Mouse (Mus musculus) stomach, postnatal 0 days (tissue): ENCODE measurements at regions not wholly inside any gene's neighbourhood (a gene's known extent, or its start where the extent isn't known, plus 50 kb on each side); places are given as distances from the start of the nearest gene placed in this dataset.

Experiments
- ATAC-seq: fragments of 200-750 bp; cut with Nextera tagmentation; 2 replicates; pipeline ENCODE4 v1.8.0; 2017; ENCODE audit not compliant: low FRiP score, low TSS enrichment
- DNase-seq: peaks from one replicate; pipeline ENCODE4 v3.0.0-alpha.2; 2016; ENCODE audit warnings: low spot score
- H3K27ac ChIP-seq: fragments of 300-500 bp; sonication (generic); replicated peaks from 2 replicates; pipeline ENCODE4 v1.5.1; 2014; ENCODE audit warnings: mild to moderate bottlenecking, control low read depth
- H3K27me3 ChIP-seq: fragments of 300-500 bp; sonication (generic); 2 replicates; pipeline ENCODE4 v1.6.1; 2014; ENCODE audit warnings: low read length; ENCODE audit not compliant: control insufficient read depth, insufficient read depth
- H3K36me3 ChIP-seq: fragments of 300-500 bp; sonication (generic); 2 replicates; pipeline ENCODE4 v1.6.1; 2014; ENCODE audit warnings: low read length, mixed read lengths; ENCODE audit not compliant: control insufficient read depth, insufficient read depth
- H3K4me1 ChIP-seq: fragments of 300-500 bp; sonication (generic); replicated peaks from 2 replicates; pipeline ENCODE4 v1.6.1; 2014; ENCODE audit warnings: antibody characterized with exemption; ENCODE audit not compliant: control insufficient read depth, insufficient read depth
- H3K4me2 ChIP-seq: fragments of 300-500 bp; sonication (generic); replicated peaks from 2 replicates; pipeline ENCODE4 v1.6.1; 2014; ENCODE audit warnings: low read depth, mild to moderate bottlenecking, control low read depth, moderate library complexity
- H3K4me3 ChIP-seq: fragments of 300-500 bp; sonication (generic); 2 replicates; pipeline ENCODE4 v1.5.1; 2014; ENCODE audit warnings: low read depth, low read length, control low read depth
- H3K9ac ChIP-seq: fragments of 300-500 bp; sonication (generic); 2 replicates; pipeline ENCODE4 v1.6.1; 2014; ENCODE audit warnings: mild to moderate bottlenecking, low read length, control low read depth, mixed read lengths
- H3K9me3 ChIP-seq: fragments of 300-500 bp; sonication (generic); 2 replicates; pipeline ENCODE4 v1.6.1; 2016; ENCODE audit warnings: low read length; ENCODE audit not compliant: control insufficient read depth
- CTCF ChIP-seq: IDR thresholded peaks from 2 replicates; pipeline ENCODE4 v1.5.1; 2016; ENCODE audit warnings: antibody characterized with exemption, low read depth, mild to moderate bottlenecking, moderate library complexity
- EP300 ChIP-seq: optimal IDR thresholded peaks from 2 replicates; pipeline ENCODE3; 2016; ENCODE audit warnings: antibody characterized with exemption
- WGBS: fragments of 180-500 bp; shearing (Covaris S2); extraction: QIAGEN DNeasy Blood & Tissue Kit; methylation state at CpG from one replicate; pipeline ENCODE4 v1.1.7; 2014; 5-methylcytosine and 5-hydroxymethylcytosine counted together

DNA sequence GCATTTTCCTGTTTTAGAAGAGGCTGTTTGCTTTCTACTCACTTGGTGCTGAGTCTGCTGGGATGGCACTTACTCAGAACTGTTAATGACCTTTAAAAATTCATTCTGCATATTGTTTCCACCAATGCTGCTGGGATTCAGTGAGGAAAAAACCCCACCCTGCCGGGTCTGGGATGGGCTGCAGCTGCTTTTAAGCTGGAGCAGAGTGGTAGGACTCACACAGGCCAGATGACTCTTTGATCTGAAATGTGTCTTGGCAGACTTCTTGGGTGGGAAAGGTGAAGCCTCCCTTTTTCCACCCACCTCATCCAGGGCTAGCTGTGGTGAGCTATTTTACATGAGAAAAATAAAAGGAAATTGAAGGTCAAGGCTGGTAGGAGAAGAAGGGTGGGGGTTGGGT, 56.4 kb upstream of the Ddhd1 start:
- no peak overlapping the region for H3K27ac ChIP-seq
- ATAC-seq (no peak), DNase-seq (peak; percentile 13)
- H3K4me1 ChIP-seq, result no peaks in the 10 kb centered on the region
- TF ChIP-seq EP300 (no peak), CTCF (no peak)
- no peaks in the 10 kb centered on the region for H3K27me3 ChIP-seq
- H3K36me3 ChIP-seq, result no peaks in the 10 kb centered on the region
- 20% methylated on average over 1 of the region's 1 CpGs for WGBS
- H3K9me3 ChIP-seq, result no peaks in the 10 kb centered on the region
- H3K4me3 ChIP-seq, result no peak overlapping the region
- no peak overlapping the region for H3K9ac ChIP-seq
- no peak overlapping the region for H3K4me2 ChIP-seq

DNA sequence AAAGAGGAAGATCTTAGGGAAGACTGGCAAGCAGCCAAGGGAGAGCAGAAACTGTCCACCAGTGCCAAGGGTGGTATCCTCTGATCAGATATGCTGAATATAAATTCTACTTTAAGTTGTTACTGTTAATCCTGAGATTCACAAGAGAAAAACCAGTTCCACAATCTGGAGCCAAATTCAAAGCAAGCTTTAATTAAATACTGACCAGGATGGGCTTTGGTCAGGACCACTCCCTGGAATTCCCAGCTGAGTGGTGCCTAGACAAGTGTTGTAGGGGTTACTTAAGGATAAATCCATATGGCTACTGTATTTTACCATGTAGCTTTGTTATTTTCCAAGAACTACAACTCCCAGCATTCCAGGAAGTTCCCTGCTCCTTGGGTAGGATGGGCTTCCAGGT, 56.8 kb upstream of the Ddhd1 start:
- no peak overlapping the region for H3K4me3 ChIP-seq
- no peak overlapping the region for H3K27ac ChIP-seq
- TF ChIP-seq EP300, result no peak
- no peak for TF ChIP-seq CTCF
- DNase-seq, result no peak
- no peak overlapping the region for H3K4me2 ChIP-seq
- H3K9ac ChIP-seq, result no peak overlapping the region
- no peak for ATAC-seq
- no peaks in the 10 kb centered on the region for H3K36me3 ChIP-seq
- no peaks in the 10 kb centered on the region for H3K27me3 ChIP-seq
- H3K9me3 ChIP-seq, result no peaks in the 10 kb centered on the region
- H3K4me1 ChIP-seq, result no peaks in the 10 kb centered on the region

DNA sequence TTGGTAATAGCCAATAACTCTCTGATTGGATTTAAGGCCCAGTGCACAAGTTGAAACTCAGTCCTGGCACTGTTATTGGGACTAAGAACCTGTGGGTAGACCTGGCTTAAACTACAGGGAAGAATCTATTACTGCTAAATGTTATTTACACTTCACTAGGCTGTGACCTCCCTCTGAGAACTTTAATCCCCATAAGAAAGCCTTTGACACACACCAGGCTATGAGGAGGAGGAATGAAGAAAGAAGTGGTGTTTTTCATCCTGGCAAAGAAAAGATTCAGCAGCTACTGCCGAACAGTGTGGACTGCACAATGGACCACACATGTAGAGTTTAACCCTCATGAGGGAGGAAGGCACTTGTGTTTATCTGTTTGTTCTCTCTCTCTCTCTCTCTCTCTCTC, 58.2 kb upstream of the Ddhd1 start:
- Histone ChIP-seq H3K4me2 (no peak overlapping the region), H3K9me3 (no peaks in the 10 kb centered on the region), H3K4me1 (no peaks in the 10 kb centered on the region), H3K36me3 (no peaks in the 10 kb centered on the region), H3K27me3 (no peaks in the 10 kb centered on the region), H3K9ac (no peak overlapping the region), H3K4me3 (no peak overlapping the region), H3K27ac (no peak overlapping the region)
- DNase-seq (no peak), ATAC-seq (no peak)
- TF ChIP-seq CTCF, result no peak
- no peak for TF ChIP-seq EP300
- WGBS, result 10% methylated on average over 1 of the region's 1 CpGs

DNA sequence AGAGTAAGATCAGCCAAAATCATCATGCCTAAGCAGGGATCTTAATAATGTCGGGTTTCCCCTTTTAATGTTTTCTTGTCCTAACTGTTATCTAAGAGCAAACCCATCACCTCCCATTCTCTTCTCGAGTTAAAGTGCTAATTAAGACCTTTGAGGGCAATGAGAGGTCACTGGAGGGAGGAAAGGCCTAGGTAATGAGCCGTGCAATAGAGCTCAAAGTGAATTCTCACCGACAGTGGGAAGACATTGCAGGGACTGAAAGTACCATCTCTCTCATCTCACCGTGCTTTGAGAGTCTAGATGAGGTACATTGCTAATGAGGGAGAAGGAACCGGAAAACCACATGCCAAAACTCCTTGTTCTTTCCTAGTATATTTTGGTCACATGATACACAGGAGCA, 64.9 kb upstream of the Ddhd1 start:
- H3K9me3 ChIP-seq, result no peaks in the 10 kb centered on the region
- TF ChIP-seq EP300 (no peak), CTCF (no peak)
- 52% methylated on average over 6 of the region's 6 CpGs for WGBS
- H3K27ac ChIP-seq, result no peak overlapping the region
- no peak overlapping the region for H3K4me2 ChIP-seq
- H3K4me3 ChIP-seq, result no peak overlapping the region
- DNase-seq (no peak), ATAC-seq (no peak)
- no peaks in the 10 kb centered on the region for H3K27me3 ChIP-seq
- H3K4me1 ChIP-seq, result no peaks in the 10 kb centered on the region
- no peaks in the 10 kb centered on the region for H3K36me3 ChIP-seq
- no peak overlapping the region for H3K9ac ChIP-seq

DNA sequence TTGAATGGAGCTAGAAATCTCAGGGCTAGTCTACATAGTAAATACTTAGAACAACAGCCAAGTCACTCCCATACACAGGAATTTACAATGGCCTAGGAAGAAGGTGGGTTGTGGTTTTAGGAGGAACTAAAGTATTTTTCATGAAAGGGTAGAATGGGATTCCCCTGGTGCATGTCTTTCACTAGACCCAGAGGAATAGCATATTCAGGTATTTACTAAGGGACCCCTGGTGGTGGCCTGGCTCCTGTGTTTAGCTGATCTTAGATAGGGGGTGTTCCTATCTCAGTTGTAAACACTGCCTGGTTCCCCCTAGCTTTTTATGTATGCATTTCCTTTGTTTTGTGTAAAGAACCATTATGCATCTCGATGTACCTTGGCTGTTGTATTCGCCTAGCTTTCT, 66.4 kb upstream of the Ddhd1 start:
- no peaks in the 10 kb centered on the region for H3K27me3 ChIP-seq
- no peak for DNase-seq
- no peak overlapping the region for H3K4me2 ChIP-seq
- no peak overlapping the region for H3K27ac ChIP-seq
- TF ChIP-seq EP300 (no peak), CTCF (no peak)
- ATAC-seq, result no peak
- no peaks in the 10 kb centered on the region for H3K9me3 ChIP-seq
- 84% methylated on average over 2 of the region's 2 CpGs for WGBS
- no peaks in the 10 kb centered on the region for H3K36me3 ChIP-seq
- H3K9ac ChIP-seq, result no peak overlapping the region
- no peaks in the 10 kb centered on the region for H3K4me1 ChIP-seq
- H3K4me3 ChIP-seq, result no peak overlapping the region

DNA sequence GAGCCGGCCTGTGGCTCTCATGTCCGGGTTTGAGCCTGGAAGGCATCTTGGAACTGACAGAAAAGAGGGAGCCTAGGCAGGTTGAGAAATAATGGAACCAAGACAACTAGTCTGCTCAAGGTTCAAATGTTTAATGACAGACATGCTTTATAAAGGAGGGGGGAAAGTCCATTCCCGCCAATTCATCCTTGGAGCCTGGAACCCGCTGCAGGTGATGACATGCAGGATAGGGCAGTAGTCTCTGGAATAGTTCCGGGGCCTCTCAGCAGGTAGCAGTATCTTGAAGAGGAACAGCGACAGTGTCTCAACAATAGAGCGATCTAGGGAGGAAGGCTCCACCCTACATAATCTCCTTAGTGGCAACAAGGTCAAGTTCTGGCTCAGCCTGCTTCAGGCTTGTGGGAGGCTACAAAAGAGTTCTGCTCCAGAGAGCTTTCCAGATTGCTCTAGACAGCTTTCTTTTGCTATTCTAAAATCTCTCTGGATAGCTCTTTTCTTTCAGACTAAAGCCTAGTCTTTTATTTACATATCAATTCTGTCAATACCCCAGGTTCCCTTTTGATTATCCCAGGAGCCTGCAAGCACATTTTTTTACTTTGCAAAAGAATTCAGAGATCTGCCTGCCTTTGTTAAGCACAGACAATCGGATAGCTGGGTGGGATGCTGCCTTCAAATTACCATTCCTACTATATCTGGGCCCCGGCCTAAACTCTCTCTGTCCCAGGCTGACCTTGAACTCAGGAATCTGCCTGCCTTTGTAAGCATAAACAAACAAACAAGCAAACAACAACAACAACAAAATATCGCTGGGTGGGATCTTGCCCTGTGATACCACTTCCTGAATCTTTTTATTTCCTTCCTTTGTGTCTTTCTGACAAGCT, 76.8 kb upstream of the Ddhd1 start:
- H3K4me1 ChIP-seq, result no peaks in the 10 kb centered on the region
- no peaks in the 10 kb centered on the region for H3K9me3 ChIP-seq
- no peak overlapping the region for H3K4me2 ChIP-seq
- ATAC-seq (no peak), DNase-seq (no peak)
- H3K36me3 ChIP-seq, result no peaks in the 10 kb centered on the region
- no peak overlapping the region for H3K27ac ChIP-seq
- TF ChIP-seq EP300, result no peak
- TF ChIP-seq CTCF, result no peak
- no peak overlapping the region for H3K4me3 ChIP-seq
- no peaks in the 10 kb centered on the region for H3K27me3 ChIP-seq
- WGBS, result 65% methylated on average over 10 of the region's 10 CpGs
- no peak overlapping the region for H3K9ac ChIP-seq
